Mouse (Mus musculus) small intestine, adult 2 months (tissue): Measurements from ENCODE around the gene Vmp1.

Source experiments
- CTCF ChIP-seq: fragments of 200-500 bp; IDR thresholded peaks from 2 replicates; pipeline ENCODE4 v1.5.1; 2012; ENCODE audit warnings: low read depth, mild to moderate bottlenecking, control low read depth, inconsistent platforms, low read length, moderate library complexity, mixed read lengths; ENCODE audit not compliant: insufficient replicate concordance, insufficient read length; ENCODE audit errors: extremely low read depth
- POLR2A ChIP-seq: fragments of 200-500 bp; IDR thresholded peaks from 2 replicates; pipeline ENCODE4 v1.6.1; 2012; ENCODE audit warnings: low read depth, mild to moderate bottlenecking, control low read depth, inconsistent platforms, low read length, moderate library complexity

GRCm38 (mm10) chr11:86594188-86594876 is 89.3 kb downstream of the Vmp1 start:
- TF ChIP-seq CTCF (no peak), POLR2A (no peak)
